Mouse (Mus musculus) forebrain, embryonic 14.5 days (tissue): ENCODE measurements around the gene Setd7. TPM values are rescaled to one million over a fixed set of nuclear protein-coding genes. Genes with fewer than 3 reads are reported as not detected.

ENCODE experiments used
- ATAC-seq: fragments of 200-750 bp; cut with Nextera tagmentation; 2 replicates; pipeline ENCODE4 v1.8.0; 2017; ENCODE audit warnings: mild to moderate bottlenecking, moderate library complexity
- DNase-seq: peaks from one replicate; pipeline ENCODE4 v3.0.0-alpha.2; 2015; ENCODE audit warnings: low spot score
- H3K27ac ChIP-seq: fragments of 300-500 bp; sonication (generic); 2 replicates; pipeline ENCODE4 v1.5.1; 2014; ENCODE audit warnings: low read depth, mild to moderate bottlenecking, control low read depth, low read length, moderate library complexity
- H3K27me3 ChIP-seq: fragments of 300-500 bp; sonication (generic); replicated peaks from 2 replicates; pipeline ENCODE4 v1.6.1; 2014; ENCODE audit warnings: low read length, control low read depth, mixed read lengths; ENCODE audit not compliant: control insufficient read depth, insufficient read depth
- H3K36me3 ChIP-seq: fragments of 300-500 bp; sonication (generic); 2 replicates; pipeline ENCODE4 v1.6.1; 2014; ENCODE audit warnings: low read length, control low read depth; ENCODE audit not compliant: control insufficient read depth, insufficient read depth
- H3K4me1 ChIP-seq: fragments of 300-500 bp; sonication (generic); 2 replicates; pipeline ENCODE4 v1.6.1; 2014; ENCODE audit warnings: antibody characterized with exemption, low read length, control low read depth; ENCODE audit not compliant: control insufficient read depth, insufficient read depth
- H3K4me2 ChIP-seq: fragments of 300-500 bp; sonication (generic); 2 replicates; pipeline ENCODE4 v1.6.1; 2014; ENCODE audit warnings: mild to moderate bottlenecking, control low read depth, low read length
- H3K4me3 ChIP-seq: fragments of 300-500 bp; sonication (generic); 2 replicates; pipeline ENCODE4 v1.5.1; 2014; ENCODE audit warnings: low read depth, low read length, control low read depth
- H3K9ac ChIP-seq: fragments of 300-500 bp; sonication (generic); 2 replicates; pipeline ENCODE4 v1.6.1; 2014; ENCODE audit warnings: mild to moderate bottlenecking, low read length, control low read depth, moderate library complexity
- H3K9me3 ChIP-seq: fragments of 300-500 bp; sonication (generic); replicated peaks from 2 replicates; pipeline ENCODE4 v1.6.1; 2016; ENCODE audit warnings: low read length, control low read depth, mixed read lengths; ENCODE audit not compliant: control insufficient read depth
- WGBS: fragments of 180-500 bp; shearing (Covaris S2); extraction: QIAGEN DNeasy Blood & Tissue Kit; methylation state at CpG from one replicate; pipeline ENCODE4 v1.1.7; 2014; 5-methylcytosine and 5-hydroxymethylcytosine counted together
- polyA plus RNA-seq: library from polyadenylated mRNA; unstranded; fragments of >200 nt; fragmentation: Nextera tagmentation; extraction: Ambion mirVana; gene quantifications from 2 replicates; pipeline ENCODE4 v1.2.1, GENCODE M21; 2014

Gene Setd7
- polyA plus RNA-seq, 1 experiment from 2014 or later: 3.7 TPM

DNA sequence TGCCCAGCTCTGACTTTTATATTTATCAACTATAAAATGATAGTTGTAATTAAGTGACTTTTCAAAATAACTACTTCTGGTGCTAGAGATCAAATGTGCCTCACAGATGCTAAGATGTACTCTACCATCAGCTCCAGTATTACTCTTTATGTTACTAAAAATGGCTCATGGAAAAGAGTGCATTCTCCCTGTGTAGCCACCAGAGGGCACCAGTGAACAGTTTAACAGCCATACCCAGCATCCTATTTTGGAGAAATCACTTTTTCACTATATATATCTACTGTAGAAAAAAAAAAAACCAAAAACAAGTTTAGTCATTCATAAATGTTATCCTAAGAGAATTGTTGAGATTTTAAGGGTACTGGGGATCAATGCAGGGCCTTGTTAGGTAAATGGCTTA lies 79.6 kb downstream of the Setd7 start:
- Histone ChIP-seq H3K27ac (no peak overlapping the region), H3K4me1 (peaks cover 18% of the 10 kb centered on the region), H3K4me2 (no peak overlapping the region), H3K36me3 (peaks cover 3% of the 10 kb centered on the region; the same call in 1 of the 2 replicates), H3K9ac (no peak overlapping the region), H3K27me3 (no peaks in the 10 kb centered on the region), H3K4me3 (no peak overlapping the region), H3K9me3 (no peaks in the 10 kb centered on the region)
- DNase-seq (peak; percentile 83), ATAC-seq (no peak)

- Histone ChIP-seq H3K9me3 (no peaks in the 10 kb centered on the region), H3K36me3 (peaks cover 11% of the 10 kb centered on the region), H3K4me2 (no peak overlapping the region), H3K4me3 (no peak overlapping the region), H3K4me1 (peaks cover 10% of the 10 kb centered on the region), H3K9ac (no peak overlapping the region), H3K27ac (no peak overlapping the region), H3K27me3 (no peaks in the 10 kb centered on the region)
- WGBS: 50% methylated on average over 2 of the region's 2 CpGs
- ATAC-seq (no peak), DNase-seq (no peak)
Observed at GRCm38 (mm10) chr3:51479893-51480292, 80.8 kb downstream of the Setd7 start.

DNA sequence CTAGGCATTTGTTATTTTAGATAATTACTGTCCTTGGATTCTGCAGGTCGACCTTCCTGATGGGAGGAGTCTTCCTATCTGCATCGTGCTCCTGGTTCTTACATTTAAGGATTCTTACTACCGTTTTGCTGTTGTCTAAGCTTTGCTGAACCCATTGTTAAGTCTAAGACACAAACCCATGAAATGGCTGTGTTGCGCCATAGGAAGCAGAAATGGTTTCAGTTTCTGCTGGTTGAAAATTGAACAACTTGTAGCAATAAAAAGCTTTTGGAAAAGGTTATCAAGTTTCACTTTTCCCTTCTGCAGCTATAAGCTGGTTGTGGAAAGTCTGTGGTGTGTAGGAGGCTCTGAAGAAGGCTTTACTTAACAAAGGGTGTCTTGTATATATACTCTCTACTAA lies 85.0 kb downstream of the Setd7 start:
- no peaks in the 10 kb centered on the region for H3K27me3 ChIP-seq
- no peak overlapping the region for H3K4me3 ChIP-seq
- no peak overlapping the region for H3K9ac ChIP-seq
- DNase-seq (no peak), ATAC-seq (no peak)
- H3K36me3 ChIP-seq: peaks cover 49% of the 10 kb centered on the region
- H3K9me3 ChIP-seq: no peaks in the 10 kb centered on the region
- H3K4me2 ChIP-seq: no peak overlapping the region
- H3K4me1 ChIP-seq: no peaks in the 10 kb centered on the region
- no peak overlapping the region for H3K27ac ChIP-seq
- 90% methylated on average over 4 of the region's 4 CpGs for WGBS

GRCm38 (mm10) chr3:51468530-51468929 lies 92.1 kb downstream of the Setd7 start:
- H3K9ac ChIP-seq: no peak overlapping the region
- no peaks in the 10 kb centered on the region for H3K27me3 ChIP-seq
- no peak overlapping the region for H3K4me3 ChIP-seq
- peaks cover 80% of the 10 kb centered on the region for H3K36me3 ChIP-seq
- 81% methylated on average over 2 of the region's 2 CpGs for WGBS
- no peak for ATAC-seq
- H3K27ac ChIP-seq: no peak overlapping the region
- H3K4me1 ChIP-seq: no peaks in the 10 kb centered on the region
- no peaks in the 10 kb centered on the region for H3K9me3 ChIP-seq
- DNase-seq: no peak
- H3K4me2 ChIP-seq: no peak overlapping the region

Other genes starting within 250 kb of the Setd7 start
- gene Elf2, start 220.2 kb downstream of the Setd7 start, polyA plus RNA-seq: 37.2 and 49.9 TPM in 2 replicates
- 0.56 and 0.77 TPM in 2 replicates for gene Mgarp, start 164.1 kb downstream of the Setd7 start, polyA plus RNA-seq
- gene Ndufc1, start 151.9 kb downstream of the Setd7 start, polyA plus RNA-seq: 715 and 875 TPM in 2 replicates
- gene Naa15, start 145.7 kb downstream of the Setd7 start, polyA plus RNA-seq: 26.6 and 37.4 TPM in 2 replicates
- gene Rab33b, start 77.0 kb downstream of the Setd7 start, polyA plus RNA-seq: 20.4 and 26.6 TPM in 2 replicates
- gene Mgst2, start 99.5 kb upstream of the Setd7 start, polyA plus RNA-seq: 0.40 TPM in 1 of 2 replicates, not detected in the other